Mouse (Mus musculus): ENCODE measurements at regions not wholly inside any gene's neighbourhood (a gene's known extent, or its start where the extent isn't known, plus 50 kb on each side); places are given as distances from the start of the nearest gene placed in this dataset.
A peak's percentile ranks its signal among the peaks of the same experiment; 100 is the strongest.

DNA sequence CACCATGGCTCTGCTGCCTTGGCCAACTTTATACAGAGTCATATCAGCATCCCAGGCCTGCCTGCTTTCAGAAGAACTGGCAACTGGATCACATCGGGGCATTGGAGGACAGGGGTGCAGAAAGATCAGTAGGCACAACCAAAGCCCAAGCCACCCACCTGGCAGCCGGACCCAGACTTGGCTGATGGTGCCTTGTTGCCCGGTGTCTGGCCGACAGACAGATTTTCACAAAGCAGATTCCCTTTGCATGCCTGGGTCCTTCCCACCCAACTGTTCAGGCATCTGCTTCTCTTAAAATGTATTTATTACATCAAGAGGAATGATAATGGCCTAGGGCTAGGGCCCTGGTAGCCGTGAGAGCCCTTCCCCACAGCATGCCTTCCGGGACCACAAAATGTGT lies 96.2 kb downstream of the Gm26897 start:
- DNase-seq (ENCODE audit: low spot score in 2 of 2): no peak

DNA sequence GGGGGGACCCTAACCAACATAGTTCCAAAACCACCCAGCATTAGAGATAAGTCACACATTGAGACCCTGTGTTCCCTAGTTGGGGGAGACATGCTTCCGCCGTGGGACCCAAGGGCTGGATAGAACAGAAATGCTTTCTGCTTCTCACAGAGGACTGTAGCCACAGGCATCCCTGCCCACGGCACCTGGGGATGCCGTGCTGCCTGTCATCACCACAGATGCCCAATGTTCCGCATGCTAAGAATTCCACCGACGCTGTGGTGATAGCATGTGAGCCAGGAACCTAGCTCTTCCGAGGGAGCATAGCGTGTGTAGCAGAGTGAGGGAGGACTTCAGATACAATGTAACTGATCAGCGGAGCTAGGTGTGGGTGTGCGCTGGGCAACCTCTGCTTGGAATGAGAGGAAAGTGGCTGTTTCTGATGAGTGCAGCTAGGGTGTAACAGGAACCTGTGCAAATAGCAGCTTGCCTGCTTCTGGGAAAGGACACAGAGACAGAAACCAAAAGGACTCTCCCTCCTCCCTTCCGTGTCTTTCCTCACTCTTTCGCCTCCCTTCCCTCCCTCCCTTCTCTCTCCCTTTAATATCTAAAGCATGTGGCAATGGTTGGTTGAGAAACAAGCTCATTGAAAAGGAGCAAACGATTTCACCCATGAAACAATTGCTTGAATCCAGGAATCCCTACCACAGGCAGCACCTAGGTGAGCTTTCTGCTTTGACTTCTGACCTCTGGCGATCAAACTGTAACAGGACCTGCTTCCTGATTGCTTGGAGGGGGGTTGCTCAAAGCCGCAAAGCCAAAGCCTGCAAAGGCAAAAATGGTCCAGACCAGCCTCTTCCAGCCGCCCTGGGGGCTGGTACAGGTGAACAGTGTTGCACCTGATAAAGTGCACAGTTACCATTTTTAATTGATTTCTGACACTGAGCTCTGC lies 102.3 kb downstream of the Gm26897 start:
- peak; percentile 15 to 21 for DNase-seq (ENCODE audit: low spot score in 2 of 2)

DNA sequence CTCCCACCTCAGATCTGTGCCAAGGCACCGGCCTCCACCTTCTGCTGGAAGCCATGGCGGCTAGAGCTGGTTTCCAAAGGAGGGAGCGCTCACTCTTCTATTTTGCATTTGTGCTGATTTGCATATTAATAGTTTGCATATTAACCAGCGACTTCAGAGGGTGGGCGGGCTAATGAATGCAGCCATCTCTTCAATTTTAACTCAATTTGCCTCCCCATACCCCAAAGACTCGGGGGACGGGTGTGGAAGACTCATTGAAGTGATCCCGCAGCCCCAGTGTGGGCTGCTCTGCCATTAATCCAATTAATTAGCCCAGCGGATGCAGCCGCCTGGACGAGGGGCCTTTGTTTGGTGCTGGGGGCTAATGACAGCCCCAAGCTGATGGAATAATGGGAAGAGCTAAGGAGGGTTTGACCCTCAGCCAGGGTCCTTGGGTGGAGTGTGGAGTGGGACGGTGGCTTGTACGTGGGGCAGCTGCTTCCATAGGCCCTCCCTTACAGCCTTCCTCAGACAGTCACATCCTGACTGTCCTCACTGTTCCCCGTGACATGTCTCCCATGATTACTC lies 103.0 kb downstream of the Gm26897 start:
- DNase-seq (ENCODE audit: low spot score in 2 of 2): no peak

DNA sequence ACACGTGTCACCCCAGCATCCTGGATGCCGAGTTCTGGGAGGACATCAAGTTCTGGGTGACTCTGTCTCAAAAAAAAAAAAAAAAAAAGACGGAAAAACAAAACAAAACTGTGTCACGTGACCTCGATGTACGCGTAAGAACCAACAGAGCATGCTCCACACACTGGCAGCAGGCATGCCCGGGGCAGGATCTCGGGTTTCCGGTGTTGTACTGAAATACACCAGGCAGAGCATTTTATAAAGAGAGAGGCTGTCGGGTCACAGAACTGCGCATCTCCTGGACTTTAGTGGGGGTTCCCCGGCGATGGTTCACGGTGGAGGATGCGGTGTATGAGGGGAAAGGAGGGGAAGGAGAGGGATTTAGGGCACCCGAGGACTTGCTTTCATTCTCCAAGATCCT lies 108.7 kb downstream of the Gm26897 start:
- no peak for DNase-seq (ENCODE audit: low spot score in 2 of 2)

DNA sequence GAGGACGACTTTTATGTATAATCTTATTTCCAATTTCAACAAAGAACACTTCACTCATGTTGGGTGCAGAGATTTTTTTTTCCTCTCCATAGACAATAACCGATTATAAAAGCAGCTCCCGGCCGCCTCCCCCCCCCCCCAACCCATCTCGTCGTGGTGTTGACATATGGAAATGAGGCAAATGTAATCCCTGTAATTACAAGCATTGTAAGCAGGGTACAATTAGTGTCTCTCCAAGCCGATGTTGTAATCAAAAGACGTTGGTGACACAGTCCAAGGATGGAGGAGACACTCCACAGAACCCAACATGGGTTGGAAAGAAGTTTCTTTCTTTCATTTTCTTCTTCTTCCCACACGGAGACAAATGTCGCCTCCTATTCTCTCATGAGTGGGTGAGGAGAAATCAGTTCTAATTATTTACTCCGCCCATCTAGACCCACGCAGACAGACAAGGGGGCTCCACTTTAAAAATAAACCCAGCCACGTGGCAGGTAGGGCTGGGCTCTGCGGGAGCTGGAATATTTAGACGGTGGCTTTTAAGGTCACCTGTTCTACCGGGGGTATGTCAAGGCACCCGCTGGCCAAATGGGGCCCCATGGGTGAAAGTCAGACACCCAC lies 110.0 kb downstream of the Gm26897 start:
- DNase-seq (ENCODE audit: low spot score in 2 of 2): no peak

DNA sequence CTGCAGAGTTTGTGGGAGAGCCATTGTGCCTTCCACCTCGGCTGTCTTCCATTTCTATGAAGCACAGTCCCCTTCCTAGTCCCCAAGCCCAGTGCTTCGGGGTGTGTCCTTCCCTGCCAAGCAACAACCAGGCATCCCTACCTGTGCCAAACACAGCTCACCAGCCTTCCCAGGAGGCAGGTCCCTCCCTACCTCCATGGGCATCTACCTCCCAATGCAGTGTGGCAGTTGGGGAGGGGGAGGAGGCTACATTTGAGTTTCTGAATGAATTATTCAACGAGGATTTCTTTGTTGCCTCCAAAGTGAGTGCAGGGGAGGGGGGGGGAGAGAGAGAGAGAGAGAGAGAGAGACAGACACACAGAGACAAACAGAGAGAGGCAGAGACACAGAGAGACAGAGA lies 110.8 kb downstream of the Gm26897 start:
- no peak for DNase-seq (ENCODE audit: low spot score in 2 of 2)

DNA sequence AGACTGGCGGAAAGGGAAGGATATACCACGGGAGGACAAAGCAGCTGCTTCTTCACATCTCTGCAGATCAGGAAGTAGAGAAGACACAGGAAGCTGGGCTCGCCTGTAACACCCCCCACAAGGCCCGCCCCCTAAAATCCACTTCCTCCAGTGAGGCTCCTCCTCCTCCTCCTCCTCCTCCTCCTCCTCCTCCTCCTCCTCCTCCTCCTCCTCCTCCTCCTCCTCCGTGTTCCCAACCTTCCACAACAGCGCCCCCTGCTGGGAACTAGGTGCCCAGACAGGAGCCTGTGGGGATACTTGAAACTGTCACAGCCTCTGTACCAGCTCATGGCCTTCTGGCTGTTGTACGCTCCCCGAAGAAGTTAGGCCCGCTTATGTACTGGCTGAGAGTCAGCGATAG lies 115.2 kb downstream of the Gm26897 start:
- no peak for DNase-seq (ENCODE audit: low spot score in 2 of 2)

DNA sequence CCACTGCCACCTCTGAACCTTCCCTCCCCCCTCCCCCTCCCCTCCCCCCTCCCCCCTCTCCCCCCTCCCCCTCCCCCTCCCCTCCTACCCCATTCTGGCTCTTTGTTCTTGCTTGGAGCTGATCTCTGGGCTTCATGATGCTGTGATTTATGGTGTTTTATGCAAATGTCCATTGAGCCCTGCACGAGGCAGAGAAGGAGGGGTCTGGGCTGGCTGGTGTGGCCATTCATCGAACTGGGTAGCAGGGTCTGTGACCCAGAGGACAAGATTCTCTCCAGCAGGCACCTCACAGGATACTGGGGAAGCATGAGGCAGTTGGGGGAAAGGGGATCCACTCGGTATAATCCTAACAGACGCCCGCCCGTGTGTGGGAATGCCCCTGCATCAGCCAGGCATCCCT lies 119.0 kb downstream of the Gm26897 start:
- DNase-seq (ENCODE audit: low spot score in 2 of 2): no peak

DNA sequence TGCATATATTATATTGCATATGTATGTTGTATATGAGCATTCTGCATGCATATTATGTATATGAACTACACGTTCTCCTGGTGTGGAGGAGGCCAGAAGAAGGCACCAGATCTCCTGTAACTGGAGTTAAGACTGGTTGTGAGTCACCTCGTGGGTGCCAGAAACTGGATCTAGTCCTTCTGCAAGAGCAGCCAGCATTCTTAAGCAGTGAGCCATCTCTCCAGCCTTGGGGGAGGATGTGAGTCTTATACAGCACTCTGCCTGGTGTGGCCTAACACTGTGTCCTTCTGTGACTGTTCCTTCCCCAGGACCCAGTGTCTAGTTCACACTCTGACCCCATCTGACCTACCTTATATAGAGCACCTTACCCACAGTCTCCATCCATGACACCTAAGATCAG lies 121.6 kb downstream of the Gm26897 start:
- DNase-seq (ENCODE audit: low spot score in 2 of 2): no peak

DNA sequence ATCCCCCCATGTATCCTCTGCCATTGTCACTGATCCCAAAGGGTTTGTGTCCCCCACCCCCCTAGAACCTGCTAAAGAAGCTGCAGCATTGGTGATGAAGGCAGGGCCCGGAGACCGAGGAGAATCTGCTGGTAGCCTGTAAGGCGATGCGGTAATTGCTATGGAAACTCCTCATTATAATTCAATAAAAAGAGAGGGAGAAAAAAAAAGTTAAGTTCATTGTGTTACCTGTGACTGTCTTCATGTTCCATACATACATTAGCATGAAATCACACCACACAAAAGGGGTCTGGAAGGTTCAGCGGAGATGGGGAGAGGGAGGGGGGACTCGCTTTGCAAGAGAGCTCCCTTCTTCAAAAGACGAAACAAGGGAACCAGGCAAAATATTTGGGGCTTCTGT lies 123.5 kb downstream of the Gm26897 start:
- DNase-seq (ENCODE audit: low spot score in 2 of 2): no peak

DNA sequence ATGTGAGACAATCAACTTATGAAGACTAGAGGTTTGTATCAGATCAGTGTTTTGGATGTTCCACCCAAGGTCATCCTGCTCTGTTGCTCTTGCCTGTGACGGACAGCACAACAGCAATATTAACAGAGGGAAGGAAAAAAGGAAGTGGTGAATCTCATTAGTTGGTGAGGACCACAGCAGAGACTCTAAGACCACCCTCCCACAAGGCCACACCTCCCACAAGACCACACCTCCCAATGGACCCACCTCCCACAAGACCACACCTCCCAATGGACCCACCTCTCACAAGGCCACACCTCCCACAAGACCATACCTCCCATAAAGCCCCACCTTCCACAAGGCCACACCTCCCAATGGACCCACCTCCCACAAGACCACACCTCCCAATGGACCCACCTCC lies 126.7 kb downstream of the Gm26897 start:
- DNase-seq (ENCODE audit: low spot score in 2 of 2): no peak

DNA sequence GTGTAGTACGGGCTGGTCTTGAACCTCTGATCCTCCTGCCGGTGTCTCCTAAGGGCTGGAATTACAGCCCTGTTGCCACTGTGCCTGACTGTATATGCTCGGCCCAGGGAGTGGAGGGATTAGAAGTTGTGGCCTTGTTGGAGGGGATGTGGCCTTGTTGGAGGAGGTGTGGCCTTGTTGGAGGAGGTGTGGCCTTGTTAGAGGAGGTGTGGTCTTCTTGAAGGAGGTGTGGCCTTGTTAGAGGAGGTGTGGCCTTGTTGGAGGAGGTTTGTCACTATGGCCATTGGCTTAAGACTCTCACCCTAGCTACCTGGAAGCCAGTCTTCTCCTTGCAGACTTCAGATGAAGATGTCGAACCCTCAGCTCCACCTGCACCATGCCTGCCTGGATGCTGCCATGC lies 128.6 kb downstream of the Gm26897 start:
- no peak for DNase-seq (ENCODE audit: low spot score in 2 of 2)

DNA sequence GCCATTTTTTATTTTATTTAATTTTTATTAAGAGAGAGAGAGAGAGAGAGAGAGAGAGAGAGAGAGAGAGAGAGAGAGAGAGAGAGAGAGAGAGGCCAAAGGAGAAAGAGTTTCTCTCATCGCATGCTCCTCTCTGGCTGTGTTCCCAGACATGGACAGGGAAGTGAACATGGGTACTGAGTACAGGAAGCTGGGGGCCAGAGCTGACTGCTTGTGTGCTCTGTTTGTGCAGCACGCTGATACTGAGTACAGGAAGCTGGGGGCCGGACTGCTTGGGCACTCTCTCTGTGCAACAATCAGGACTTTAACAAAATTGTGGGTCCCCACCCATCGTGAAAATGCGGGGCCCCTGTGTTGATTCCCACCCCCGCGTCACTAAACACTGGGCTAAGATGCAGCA lies 130.2 kb downstream of the Gm26897 start:
- peak in 1 of 2 experiments; percentile 21 for DNase-seq (ENCODE audit: low spot score in 2 of 2)

DNA sequence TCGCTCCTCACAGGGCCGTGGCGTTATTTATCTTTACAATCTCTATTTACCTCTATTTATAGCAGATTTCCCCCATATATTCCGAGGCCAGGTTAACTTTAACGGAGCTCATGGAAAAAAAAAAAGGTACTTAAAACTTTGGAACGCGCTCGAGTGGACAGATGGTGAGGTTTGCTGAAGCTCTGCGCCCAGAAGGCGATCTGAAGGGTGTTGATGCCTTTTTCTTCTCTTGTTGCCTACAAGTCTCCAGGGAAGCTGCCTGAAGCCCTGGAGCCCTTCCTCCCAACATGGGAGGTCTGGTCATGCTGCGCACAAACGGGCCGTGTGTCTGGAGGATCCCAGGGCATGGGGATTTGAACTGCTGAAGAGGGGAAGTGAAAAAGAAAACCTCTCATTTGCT lies 130.9 kb downstream of the Gm26897 start:
- peak; percentile 19 to 51 for DNase-seq (ENCODE audit: low spot score in 2 of 2)

DNA sequence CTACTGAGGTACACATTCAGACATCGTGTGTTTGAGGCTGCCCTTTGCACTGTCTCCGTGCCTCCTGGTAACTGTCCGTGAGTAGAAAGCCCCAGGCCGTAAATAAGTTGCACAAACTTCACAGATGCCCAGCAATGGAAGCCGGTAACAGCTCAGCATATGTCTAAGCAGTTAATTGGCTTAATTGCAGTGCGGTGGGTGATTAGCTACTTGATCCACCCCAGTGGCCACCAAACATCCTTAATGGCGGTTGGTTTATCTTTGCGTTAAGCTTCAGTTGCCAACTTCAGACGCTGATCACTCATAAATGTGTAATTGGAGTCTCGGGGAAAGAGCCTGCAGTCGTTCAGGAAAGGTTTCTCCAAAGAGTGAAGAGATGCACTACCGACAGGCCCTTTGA lies 135.3 kb downstream of the Gm26897 start:
- DNase-seq (ENCODE audit: low spot score in 2 of 2): no peak

DNA sequence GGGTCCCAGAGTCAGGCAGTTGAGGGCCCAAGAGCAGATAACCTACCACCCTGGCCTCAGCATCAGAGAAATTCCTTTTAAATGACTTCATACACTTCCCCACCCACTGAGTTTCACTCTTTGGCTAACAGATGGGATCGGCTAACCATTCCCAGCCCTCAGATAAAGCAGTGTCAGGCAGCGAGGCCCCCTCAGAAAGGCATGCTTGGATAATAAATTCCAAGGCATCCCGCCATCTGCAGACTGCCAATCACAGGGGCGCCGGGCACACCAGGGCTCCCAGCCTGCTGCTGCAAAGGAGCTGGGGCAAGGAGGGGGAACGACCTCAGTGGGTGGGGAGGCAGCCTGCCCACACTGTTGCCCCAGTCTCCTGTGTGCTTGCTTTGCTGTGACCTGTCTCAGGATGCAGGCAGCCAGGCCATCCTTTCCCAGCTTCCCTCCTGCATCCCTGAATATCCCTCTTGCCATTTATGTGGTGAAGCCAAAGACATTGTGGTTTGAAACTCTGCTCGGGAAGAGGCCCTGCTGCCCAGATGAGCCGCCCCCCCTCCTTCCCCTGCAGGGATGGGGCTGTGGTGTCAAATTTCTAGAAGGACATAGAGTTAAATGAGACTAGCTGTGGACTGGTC lies 143.6 kb downstream of the Gm26897 start:
- DNase-seq (ENCODE audit: low spot score in 2 of 2): no peak

DNA sequence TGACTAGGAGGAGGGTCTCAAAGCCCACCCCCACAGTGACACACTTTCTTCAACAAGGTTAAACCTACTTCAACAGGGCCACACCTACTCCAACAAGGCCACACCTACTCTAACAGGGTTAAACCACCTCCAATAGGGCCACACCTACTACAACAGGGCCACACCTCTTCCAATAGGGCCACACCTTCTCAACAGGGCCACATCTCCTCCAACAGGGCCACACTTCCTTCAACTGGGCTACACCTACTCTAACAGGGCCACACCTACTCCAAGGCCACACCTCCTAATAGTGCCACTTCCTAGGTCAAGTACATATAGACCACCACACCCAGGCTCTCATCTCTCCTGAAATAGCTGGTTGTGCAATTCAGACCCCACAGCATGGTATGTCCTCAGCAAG lies 145.3 kb downstream of the Gm26897 start:
- no peak for DNase-seq (ENCODE audit: low spot score in 2 of 2)

DNA sequence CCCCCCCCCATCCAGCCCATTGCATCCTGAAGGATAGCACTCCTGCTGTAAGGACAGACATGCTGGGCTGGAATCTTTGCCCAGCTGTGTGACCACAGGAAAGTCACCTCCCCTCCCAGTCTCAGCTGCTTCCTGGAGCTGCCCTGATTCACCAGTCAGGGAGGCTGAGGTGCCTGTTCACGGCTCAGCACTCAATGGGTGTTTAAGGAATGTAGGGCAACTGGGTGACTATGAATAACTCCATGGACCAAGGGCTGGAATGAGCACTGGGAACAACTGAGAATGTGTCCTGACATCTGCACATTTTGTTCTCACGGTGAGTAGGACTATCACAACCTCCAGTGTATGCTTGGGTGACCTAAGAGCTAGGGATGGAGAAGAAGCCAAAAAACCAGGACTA lies 146.5 kb downstream of the Gm26897 start:
- DNase-seq (ENCODE audit: low spot score in 2 of 2): no peak

DNA sequence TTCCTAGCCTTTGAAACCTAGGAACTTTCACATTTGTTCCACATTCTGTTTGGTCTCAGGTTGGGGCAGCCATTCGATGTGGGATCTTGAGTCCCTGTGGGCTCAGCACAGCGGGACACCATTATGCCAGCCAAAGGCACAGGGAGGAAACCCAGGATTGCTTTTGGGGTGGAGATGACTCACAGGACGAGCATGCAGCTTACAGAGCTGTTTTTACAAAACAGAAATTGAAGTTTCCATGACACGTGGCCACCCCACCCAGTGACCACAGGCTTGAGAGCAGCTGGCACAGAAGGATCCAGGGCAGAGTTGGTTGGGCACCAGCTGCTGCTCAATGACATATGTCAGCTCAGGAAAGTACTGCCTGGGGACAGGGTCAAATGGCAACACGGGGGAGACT lies 147.8 kb downstream of the Gm26897 start:
- no peak for DNase-seq (ENCODE audit: low spot score in 2 of 2)

DNA sequence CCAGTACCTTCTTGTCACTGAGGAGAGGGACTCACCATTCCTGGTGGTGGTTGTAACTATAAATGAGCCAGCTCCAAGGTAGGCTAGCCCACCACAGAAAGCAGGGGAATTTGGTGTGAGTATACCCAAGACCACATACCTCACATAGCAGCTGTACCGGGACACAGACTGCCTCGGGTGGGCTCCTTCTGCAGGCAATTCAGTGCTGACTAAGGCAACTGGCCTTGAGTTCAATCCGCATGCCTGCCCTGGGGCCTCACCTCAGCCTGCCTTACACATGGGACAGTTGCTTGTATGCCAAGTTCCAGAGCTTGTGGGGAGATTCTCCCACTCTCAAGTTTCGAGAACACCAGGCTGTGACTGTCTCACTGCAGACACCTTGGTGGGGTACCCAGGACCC lies 153.6 kb downstream of the Gm26897 start:
- DNase-seq (ENCODE audit: low spot score in 2 of 2): no peak

DNA sequence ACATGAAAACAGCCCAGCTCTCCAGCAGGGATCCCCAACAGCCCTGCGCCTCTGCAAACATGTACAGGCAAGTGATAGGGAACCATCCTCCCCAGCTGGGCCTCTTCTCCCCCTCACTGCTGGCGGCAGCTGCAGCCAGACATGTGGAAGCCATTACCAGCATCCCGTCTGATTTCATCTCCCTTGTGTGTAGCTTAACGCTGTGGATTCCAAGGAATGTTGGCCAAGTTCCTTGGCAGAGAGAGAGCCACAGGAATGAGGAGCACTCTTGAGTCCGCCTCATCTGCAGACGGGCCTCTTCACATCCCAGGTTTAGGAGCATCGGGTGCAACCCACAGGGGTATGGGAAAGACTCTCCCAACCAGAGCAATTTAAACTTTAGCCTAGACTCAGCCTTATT lies 157.1 kb downstream of the Gm26897 start:
- DNase-seq (ENCODE audit: low spot score in 2 of 2): peak in 1 of 2 experiments; percentile 9

DNA sequence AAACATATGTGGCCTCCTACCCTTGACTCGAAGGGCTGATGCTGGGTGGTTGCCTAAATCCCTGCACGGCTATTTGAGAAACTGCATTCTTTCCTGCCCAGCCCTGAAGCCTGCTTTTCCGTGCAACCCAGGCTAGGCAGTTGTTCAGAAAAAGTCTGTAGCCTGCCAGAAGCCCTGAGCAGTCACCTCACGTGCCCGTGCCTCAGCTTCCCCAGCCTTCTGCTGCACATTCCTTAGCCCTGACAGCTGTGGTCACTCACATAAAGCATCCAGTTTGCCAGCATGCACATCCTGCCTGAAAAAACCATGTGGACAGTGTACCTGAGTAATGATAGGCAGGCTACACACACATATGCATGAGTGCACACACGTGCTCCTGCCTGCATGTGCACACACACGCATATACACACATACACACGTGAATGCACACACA lies 157.6 kb downstream of the Gm26897 start:
- no peak for DNase-seq (ENCODE audit: low spot score in 2 of 2)

Measured in left cerebral cortex, adult 18-20 months (tissue).